Mouse (Mus musculus) gastrocnemius, postnatal 4 days (tissue): ENCODE measurements at regions not wholly inside any gene's neighbourhood (a gene's known extent, or its start where the extent isn't known, plus 50 kb on each side); places are given as distances from the start of the nearest gene placed in this dataset.

ENCODE experiments used
- DNase-seq, 2 experiments: peaks; one replicate each; pipeline ENCODE4 v3.0.0; 2021 to 2022; ENCODE audit warnings: low spot score in 2 of 2, mixed read lengths in 2 of 2

- peak; percentile 68 to 87 for DNase-seq
Measured at GRCm38 (mm10) chr3:62159031-62159430, 179.1 kb upstream of the Arhgef26 start.

GRCm38 (mm10) chr3:62170647-62171046 is 167.5 kb upstream of the Arhgef26 start:
- DNase-seq = no peak

GRCm38 (mm10) chr3:62187807-62188509 is 150.2 kb upstream of the Arhgef26 start:
- no peak for DNase-seq

- DNase-seq = no peak
Measured at GRCm38 (mm10) chr3:62192466-62192865, 145.7 kb upstream of the Arhgef26 start.

GRCm38 (mm10) chr3:62194421-62194820 is 143.7 kb upstream of the Arhgef26 start:
- no peak for DNase-seq

GRCm38 (mm10) chr3:62196679-62197078 is 141.5 kb upstream of the Arhgef26 start:
- no peak for DNase-seq

- DNase-seq = peak in 1 of 2 experiments; percentile 22
Measured at GRCm38 (mm10) chr3:62215806-62216205, 122.3 kb upstream of the Arhgef26 start.

GRCm38 (mm10) chr3:62217335-62217734 is 120.8 kb upstream of the Arhgef26 start:
- no peak for DNase-seq

- DNase-seq = no peak
Measured at GRCm38 (mm10) chr3:62227697-62228096, 110.4 kb upstream of the Arhgef26 start.

GRCm38 (mm10) chr3:62228156-62228555 is 110.0 kb upstream of the Arhgef26 start:
- DNase-seq = no peak

GRCm38 (mm10) chr3:62241031-62241430 is 97.1 kb upstream of the Arhgef26 start:
- DNase-seq = no peak

GRCm38 (mm10) chr3:62271703-62272102 is 66.4 kb upstream of the Arhgef26 start:
- no peak for DNase-seq

GRCm38 (mm10) chr3:62278279-62278678 is 59.9 kb upstream of the Arhgef26 start:
- no peak for DNase-seq

- no peak for DNase-seq
Measured at GRCm38 (mm10) chr3:62280960-62281359, 57.2 kb upstream of the Arhgef26 start.
